Comparison of ENCODE assay signal across 8 mouse cellular contexts in genomic region chr4:135921257-135922120, GRCm38 (mm10). TPM values are rescaled to one million over a fixed set of nuclear protein-coding genes. Genes with fewer than 3 reads are reported as not detected.
A peak's percentile ranks its signal among the peaks of the same experiment; 100 is the strongest.
DNase-seq lines count a peak whose midpoint lies in the region; ATAC-seq lines count a peak whose summit lies in the region.

No protein-coding gene starts in this region.

- H3K9ac ChIP-seq in midbrain, embryonic 12.5 days (replicated peaks) = peak overlapping the region; percentile 80

- H3K27ac ChIP-seq in midbrain, embryonic 12.5 days (replicated peaks) = peak overlapping the region; percentile 79

- H3K27me3 ChIP-seq in erythroblast, embryonic 14.5 days (ENCODE audit: control insufficient read depth) = no peaks in the 10 kb centered on the region
- H3K27me3 ChIP-seq in midbrain, embryonic 12.5 days = no peaks in the 10 kb centered on the region

- peak; percentile 68 for DNase-seq in NIH3T3 (ENCODE audit: low read depth)
- DNase-seq in heart, adult 8-10 months (ENCODE audit: low spot score) = peak; percentile 57
- peak; percentile 51 for DNase-seq in kidney, postnatal 10 days
- DNase-seq in layer of hippocampus, postnatal 25 days (ENCODE audit: extremely low spot score in 1 of 2, low spot score in 1 of 2) = no peak

- ATAC-seq in erythroblast, adult 5-6 weeks (replicated peaks; ENCODE audit: low FRiP score, poor library complexity, severe bottlenecking) = no peak
- ATAC-seq in midbrain, embryonic 12.5 days (ENCODE audit: low FRiP score, low read depth) = no peak
- no peak for ATAC-seq in frontal cortex, adult (ENCODE audit: low TSS enrichment)

- 10% methylated on average over 26 of the region's 26 CpGs for WGBS in midbrain, embryonic 12.5 days

- H3K36me3 ChIP-seq in erythroblast, embryonic 14.5 days (ENCODE audit: control insufficient read depth) = peaks cover 40% of the 10 kb centered on the region
- H3K36me3 ChIP-seq in midbrain, embryonic 12.5 days = peaks cover 24% of the 10 kb centered on the region

- peak overlapping the region; percentile 91 for H3K4me2 ChIP-seq in midbrain, embryonic 12.5 days (replicated peaks)

- peak overlapping the region; percentile 73 for H3K4me3 ChIP-seq in erythroblast, embryonic 14.5 days (replicated peaks)
- H3K4me3 ChIP-seq in midbrain, embryonic 12.5 days = peak overlapping the region; percentile 79

- no peaks in the 10 kb centered on the region; the same call in 1 of the 2 replicates for H3K9me3 ChIP-seq in erythroblast, embryonic 14.5 days (ENCODE audit: control insufficient read depth, low read length)
- no peaks in the 10 kb centered on the region for H3K9me3 ChIP-seq in midbrain, embryonic 12.5 days

- peaks cover 26% of the 10 kb centered on the region for H3K4me1 ChIP-seq in erythroblast, embryonic 14.5 days (ENCODE audit: control insufficient read depth)
- H3K4me1 ChIP-seq in midbrain, embryonic 12.5 days = peaks cover 10% of the 10 kb centered on the region

RNA-seq across cellular contexts. Expression of gene Fuca1, which starts 1.0 kb away (rescaled TPM):
- 0.33 and 0.54 TPM in 2 replicates for polyA plus RNA-seq in erythroblast, embryonic 14.5 days (2012)
- 9.2 and 15.2 TPM in 2 replicates for total RNA-seq in erythroblast, adult 5-6 weeks (2015; ENCODE audit: low replicate concordance)
- total RNA-seq in erythroblast, adult 5-6 weeks (2017; ENCODE audit: low replicate concordance) = 29.4 and 31.6 TPM in 2 replicates
- 10 to 100 TPM; 29.8 to 40.8 (median 34.6) TPM for total RNA-seq in heart, adult 8-10 months (2022)
- polyA plus RNA-seq in midbrain, embryonic 12.5 days (2016; fragmentation: Nextera tagmentation; extraction: Ambion mirVana) = 50.6 and 54.7 TPM in 2 replicates
- total RNA-seq in layer of hippocampus, postnatal 25 days (2021) = 10 to 100 TPM; 40.5 to 40.7 TPM

RNA-seq across cellular contexts. Expression of gene Hmgcl, which starts 24.8 kb away (rescaled TPM):
- polyA plus RNA-seq in erythroblast, embryonic 14.5 days (2012) = 4.9 and 5.7 TPM in 2 replicates
- 17.3 and 45.4 TPM in 2 replicates for total RNA-seq in erythroblast, adult 5-6 weeks (2015; ENCODE audit: low replicate concordance)
- 15.6 and 15.8 TPM in 2 replicates for total RNA-seq in erythroblast, adult 5-6 weeks (2017; ENCODE audit: low replicate concordance)
- 10 to 100 TPM; 83.3 to 91.3 (median 85.0) TPM for total RNA-seq in heart, adult 8-10 months (2022)
- 52.7 and 54.1 TPM in 2 replicates for polyA plus RNA-seq in midbrain, embryonic 12.5 days (2016; fragmentation: Nextera tagmentation; extraction: Ambion mirVana)
- 10 to 100 TPM; 34.0 to 37.1 TPM for total RNA-seq in layer of hippocampus, postnatal 25 days (2021)

RNA-seq across cellular contexts. Expression of gene Cnr2, which starts 26.3 kb away (rescaled TPM):
- 0.02 TPM in 1 of 2 replicates, not detected in the other for polyA plus RNA-seq in erythroblast, embryonic 14.5 days (2012)
- 2.9 and 5.2 TPM in 2 replicates for total RNA-seq in erythroblast, adult 5-6 weeks (2015; ENCODE audit: low replicate concordance)
- total RNA-seq in erythroblast, adult 5-6 weeks (2017; ENCODE audit: low replicate concordance) = 3.6 and 4.1 TPM in 2 replicates
- total RNA-seq in heart, adult 8-10 months (2022) = under 1 TPM; 0.22 to 0.57 (median 0.36) TPM
- 0.13 and 0.27 TPM in 2 replicates for polyA plus RNA-seq in midbrain, embryonic 12.5 days (2016; fragmentation: Nextera tagmentation; extraction: Ambion mirVana)
- total RNA-seq in layer of hippocampus, postnatal 25 days (2021) = under 1 TPM in 1 of 2 experiments, not detected in 1; 0.21 TPM

RNA-seq across cellular contexts. Expression of gene Gale, which starts 42.0 kb away (rescaled TPM):
- polyA plus RNA-seq in erythroblast, embryonic 14.5 days (2012) = 3.9 and 5.3 TPM in 2 replicates
- 2.3 and 7.9 TPM in 2 replicates for total RNA-seq in erythroblast, adult 5-6 weeks (2015; ENCODE audit: low replicate concordance)
- 2.3 and 4.2 TPM in 2 replicates for total RNA-seq in erythroblast, adult 5-6 weeks (2017; ENCODE audit: low replicate concordance)
- total RNA-seq in heart, adult 8-10 months (2022) = 1 to 10 TPM; 1.2 to 3.2 (median 1.6) TPM
- 32.1 and 32.8 TPM in 2 replicates for polyA plus RNA-seq in midbrain, embryonic 12.5 days (2016; fragmentation: Nextera tagmentation; extraction: Ambion mirVana)
- total RNA-seq in layer of hippocampus, postnatal 25 days (2021) = 10 to 100 TPM; 23.1 to 31.6 TPM

RNA-seq across cellular contexts. Expression of gene Pnrc2, which starts 47.8 kb away (rescaled TPM):
- polyA plus RNA-seq in erythroblast, embryonic 14.5 days (2012) = 0.66 and 1.0 TPM in 2 replicates
- total RNA-seq in erythroblast, adult 5-6 weeks (2015; ENCODE audit: low replicate concordance) = 81.7 and 106 TPM in 2 replicates
- 106 and 135 TPM in 2 replicates for total RNA-seq in erythroblast, adult 5-6 weeks (2017; ENCODE audit: low replicate concordance)
- 10 to 100 TPM; 51.2 to 75.7 (median 66.5) TPM for total RNA-seq in heart, adult 8-10 months (2022)
- 189 and 199 TPM in 2 replicates for polyA plus RNA-seq in midbrain, embryonic 12.5 days (2016; fragmentation: Nextera tagmentation; extraction: Ambion mirVana)
- 10 to 100 TPM; 54.0 to 55.9 TPM for total RNA-seq in layer of hippocampus, postnatal 25 days (2021)

Comparison
In these comparisons a context has a peak if more than half of its experiments do, and no peak if none do; other contexts are left out.
1. DNase-seq: peak in NIH3T3 (single experiment), heart, adult 8-10 months (single experiment) and kidney, postnatal 10 days (single experiment); none in layer of hippocampus, postnatal 25 days (0 of 2).